Mouse (Mus musculus): Measurements from ENCODE around the gene Pip4p1.
"Not testable (repeated sequence)": the region's sequence is repeated elsewhere in the genome, so short reads cannot be mapped to it uniquely, and the experiment has no call there.

Pip4p1 gene

DNA sequence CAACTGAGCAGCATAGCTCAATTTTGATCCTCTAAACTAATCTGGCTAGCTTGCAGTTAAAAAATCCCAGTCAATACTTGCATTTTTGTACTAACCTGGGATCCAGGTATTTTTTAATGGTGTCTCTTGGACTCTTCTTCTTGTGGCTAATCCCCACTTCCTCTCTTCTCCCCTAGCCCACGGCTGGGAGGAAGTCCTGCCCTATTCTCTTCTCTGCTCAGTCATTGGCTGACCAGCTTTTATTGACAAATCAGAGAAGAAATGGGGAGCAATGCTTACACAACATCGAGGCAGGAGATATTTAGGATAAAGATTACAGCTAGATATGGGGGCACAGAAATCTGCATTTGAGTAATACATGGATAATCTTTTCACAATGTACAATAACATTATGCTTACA is 8.3 kb upstream of the Pip4p1 start:
- no peak for DNase-seq (ENCODE audit: low read depth, low spot score)

DNA sequence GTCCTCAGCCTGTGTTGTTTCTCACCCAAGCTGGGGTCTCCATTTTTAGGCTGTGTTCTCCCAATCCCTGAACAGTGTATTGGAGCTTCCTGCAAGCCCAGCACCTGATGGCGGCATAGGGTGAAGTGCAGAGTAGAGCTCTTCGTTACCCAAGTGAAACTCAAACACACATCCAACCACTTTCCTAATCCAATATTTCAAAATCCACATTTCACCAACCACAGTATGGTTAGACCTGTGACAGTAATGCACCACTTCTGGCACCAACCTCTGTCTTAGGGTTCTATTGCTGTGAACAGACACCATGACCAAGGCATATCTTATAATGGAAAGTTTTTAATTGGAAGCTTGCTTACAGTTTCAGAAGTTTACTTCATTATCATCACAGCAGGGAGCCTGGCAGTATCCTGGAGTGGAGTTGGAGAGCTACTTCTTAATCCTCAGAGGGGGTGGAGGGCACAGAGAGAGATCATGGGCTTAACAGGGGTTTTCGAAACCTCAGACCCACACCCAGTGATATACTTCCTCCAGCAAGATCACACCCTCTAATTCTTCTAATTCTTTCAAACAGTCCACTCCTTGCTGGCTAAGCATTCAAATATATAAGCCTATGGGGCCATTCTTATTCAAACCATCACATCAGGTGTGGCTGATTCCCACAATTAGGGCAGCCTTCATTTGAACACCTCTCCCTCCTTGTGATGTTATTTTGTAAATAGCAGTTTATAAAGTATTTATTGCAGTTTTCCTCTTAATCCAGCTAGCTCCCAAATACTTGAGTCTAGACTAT is 7.7 kb upstream of the Pip4p1 start:
- DNase-seq (ENCODE audit: low read depth, low spot score): no peak

DNA sequence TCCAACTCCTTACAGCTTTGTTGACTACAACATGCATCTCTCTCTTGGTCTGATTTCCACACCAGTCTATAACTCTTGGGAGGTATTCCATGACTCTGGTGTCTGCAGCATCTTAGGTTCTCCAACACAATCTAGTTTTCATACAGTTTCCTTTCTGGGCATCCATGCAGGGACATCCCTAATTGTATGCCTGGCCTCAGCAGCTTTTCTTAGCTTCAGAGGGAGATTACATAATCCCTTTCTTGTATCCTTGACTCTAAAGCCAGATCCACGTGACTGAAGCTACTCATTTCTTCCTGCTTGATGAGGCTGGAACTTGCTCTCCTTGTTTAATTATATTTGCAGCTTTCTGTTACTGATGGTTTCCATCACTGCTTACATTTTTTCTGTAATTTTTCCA is 6.0 kb upstream of the Pip4p1 start:
- no peak for DNase-seq (ENCODE audit: low read depth, low spot score)

DNA sequence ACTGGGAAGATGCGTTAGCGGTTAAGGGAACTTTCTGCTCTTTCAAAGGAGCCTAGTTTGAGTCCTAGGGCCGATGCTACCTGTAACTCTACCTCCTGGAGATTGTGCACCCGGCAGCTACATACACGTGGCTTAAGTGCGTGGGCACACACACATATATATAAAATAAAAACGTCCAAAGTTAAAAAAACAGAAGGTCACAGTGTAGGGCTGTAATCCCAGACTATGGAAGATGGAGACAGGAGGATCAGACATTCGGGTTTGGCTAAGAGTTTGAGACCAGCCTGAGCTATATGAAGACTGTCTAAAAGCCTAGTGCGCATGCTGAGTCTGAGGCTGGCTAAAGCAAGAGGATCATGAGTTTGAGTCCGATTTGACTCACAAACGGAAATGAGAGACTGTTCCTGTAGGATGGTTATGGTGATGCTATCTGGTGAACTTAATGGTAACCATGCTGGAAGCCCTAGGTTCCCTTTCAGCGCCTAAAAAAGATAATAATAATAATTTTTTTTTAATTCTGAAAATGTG is 901 bp upstream of the Pip4p1 start:
- DNase-seq (ENCODE audit: low read depth, low spot score): no peak

DNA sequence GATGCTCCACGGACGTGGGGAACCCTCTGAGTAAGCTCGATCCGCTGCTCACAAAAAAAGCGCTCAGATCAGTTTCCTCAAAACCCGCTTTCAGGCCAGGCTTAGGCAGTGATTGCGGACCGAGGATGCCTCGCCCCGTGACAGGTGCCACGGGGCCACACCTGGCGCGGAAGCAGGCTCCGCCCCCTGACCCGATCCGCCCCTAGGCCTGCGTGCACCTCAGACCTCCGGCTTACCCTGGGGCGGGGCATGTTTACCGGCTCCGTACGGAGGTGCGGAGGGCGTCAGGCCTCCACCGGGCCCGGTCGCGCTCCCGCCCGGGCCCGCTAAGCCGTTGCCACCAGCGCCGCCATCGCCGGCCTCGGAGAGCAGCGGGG is 291 bp downstream of the Pip4p1 start:
- DNase-seq (ENCODE audit: low read depth, low spot score): peak; percentile 54

DNA sequence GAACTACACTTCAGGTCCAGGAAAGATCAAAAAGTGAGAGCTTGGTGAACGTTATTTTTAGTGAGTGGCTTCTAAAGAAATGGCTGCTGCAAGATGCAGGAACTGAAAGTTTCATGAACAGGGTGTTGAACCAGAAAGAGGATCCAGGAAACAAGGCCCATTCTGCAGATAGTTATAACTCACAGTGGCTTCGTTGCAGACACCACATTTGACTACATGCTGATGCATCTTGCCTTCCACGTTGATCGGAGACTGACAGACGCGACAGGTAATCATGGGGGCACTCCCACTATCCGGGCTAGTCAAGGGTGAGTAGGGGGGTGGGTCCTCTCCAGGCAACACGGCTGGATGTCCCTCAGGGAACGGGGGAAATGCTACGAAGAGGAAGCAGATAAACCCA is 705 bp downstream of the Pip4p1 start:
- no peak for DNase-seq (ENCODE audit: low read depth, low spot score)

DNA sequence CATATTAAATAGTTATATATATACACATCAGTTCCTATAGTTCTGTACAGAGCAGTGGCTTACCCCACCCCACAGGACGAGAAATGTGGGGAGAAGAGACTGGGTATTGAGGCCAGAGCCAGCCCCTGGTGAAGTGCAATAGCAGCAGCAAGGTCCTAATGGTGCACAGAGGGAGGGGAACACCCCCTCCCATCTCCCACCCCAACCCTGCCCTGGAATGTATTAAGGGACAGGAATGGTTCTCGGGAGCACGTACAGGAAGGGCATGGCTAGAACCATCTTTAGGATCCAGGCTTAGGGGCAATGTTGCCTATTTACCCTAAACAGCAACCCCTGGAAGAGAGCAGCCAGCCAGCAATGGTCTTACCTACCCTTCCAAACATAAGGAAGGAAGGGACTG is 3.3 kb downstream of the Pip4p1 start:
- DNase-seq (ENCODE audit: low read depth, low spot score): no peak

DNA sequence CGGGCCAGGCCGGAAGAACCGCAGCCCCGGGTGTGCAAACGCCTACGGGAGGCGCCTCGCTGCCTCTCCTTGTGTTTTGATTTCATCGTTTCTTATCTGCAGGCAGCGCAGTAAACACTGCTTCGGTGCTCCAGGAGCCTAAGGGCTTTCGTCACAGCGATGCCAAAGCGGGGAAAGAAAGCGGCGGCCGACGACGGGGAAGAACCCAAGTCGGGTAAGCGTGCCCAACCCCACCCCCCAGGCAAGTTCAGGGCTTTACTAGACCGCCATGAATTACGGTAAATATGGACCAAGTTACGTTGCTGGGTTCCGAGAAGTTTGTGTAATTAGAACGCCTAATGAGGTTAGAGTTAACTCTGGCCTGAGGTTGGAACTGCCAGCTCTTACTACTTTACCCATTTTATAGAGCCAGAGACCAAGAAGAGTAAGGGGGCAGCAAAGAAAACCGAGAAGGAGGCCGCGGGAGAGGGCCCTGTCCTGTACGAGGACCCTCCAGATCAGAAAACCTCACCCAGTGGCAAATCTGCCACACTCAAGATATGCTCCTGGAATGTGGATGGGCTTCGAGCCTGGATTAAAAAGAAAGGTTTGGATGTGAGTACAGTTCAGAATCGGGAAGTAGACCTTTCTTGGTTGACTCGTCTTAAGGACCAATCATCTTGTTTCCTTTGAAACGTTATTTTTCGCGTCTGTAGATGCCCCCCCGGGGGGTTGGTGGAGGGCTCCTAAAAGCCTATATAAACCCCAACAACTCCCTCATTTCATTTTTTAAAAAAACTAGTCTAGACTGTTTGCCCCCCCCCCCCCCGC is 5.3 kb downstream of the Pip4p1 start:
- no peak for DNase-seq (ENCODE audit: low read depth, low spot score)

DNA sequence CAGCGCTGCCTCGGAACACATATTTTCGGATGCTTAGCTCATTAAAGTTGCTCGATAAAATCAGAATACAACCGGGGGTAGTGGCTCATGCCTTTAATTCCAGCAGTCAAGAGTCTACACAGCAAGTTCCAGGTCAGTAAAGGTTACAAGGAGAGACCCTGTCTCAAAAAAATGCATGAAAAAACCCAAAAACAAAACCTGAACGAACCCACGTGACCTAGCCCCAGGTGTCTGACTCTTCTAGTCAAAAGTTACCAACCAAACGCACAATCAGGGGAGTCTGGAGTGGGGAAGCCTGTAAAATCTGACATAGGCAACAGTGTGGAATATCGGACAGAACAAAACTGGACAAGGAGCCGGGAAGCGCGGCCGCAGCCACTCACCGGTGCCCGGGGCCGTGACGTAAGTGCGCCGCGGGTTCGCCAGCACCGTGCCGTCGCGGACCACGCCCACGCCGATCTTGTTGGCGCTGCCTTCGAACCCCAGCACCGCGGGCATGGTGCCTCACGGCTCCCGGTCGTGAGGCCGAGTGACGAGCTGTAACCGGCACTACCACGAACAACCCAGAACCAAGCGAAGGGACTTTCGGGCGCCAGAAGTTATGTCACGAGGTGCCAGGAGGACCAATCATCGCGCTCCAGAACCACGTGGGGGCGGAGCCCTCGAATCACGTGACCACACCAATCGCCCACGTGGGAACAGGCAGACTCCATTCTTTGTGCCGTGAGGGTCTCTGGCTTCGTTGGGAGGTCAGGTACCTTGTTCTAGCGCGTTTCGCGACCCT is 6.2 kb downstream of the Pip4p1 start, which contains the start of the genes Osgep and Apex1:
Osgep (minus strand) TSS at position 613 of the 784 bp plus-strand sequence.
Apex1 (plus strand) TSS at position 688 of the 784 bp plus-strand sequence.
- DNase-seq (ENCODE audit: low read depth, low spot score): peak; percentile 92

DNA sequence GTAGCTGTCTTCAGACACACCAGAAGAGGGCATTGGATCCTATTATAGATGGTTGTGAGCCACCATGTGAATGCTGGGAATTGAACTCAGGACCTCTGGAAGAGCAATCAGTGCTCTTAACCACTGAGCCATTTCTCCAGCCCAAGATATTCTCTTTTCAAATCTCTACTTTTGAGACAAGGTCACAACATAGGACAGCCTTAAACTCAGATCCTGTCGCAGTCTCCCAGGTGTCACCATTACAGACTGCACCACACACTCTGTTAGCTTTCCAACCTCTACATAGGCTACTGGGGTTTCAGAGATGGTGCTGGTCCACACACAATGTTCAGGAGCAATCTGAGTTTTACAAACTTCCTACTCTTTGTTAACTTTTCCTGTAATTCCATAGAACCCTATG is 7.2 kb downstream of the Pip4p1 start:
- not testable (repeated sequence) for DNase-seq (ENCODE audit: low read depth, low spot score)

DNA sequence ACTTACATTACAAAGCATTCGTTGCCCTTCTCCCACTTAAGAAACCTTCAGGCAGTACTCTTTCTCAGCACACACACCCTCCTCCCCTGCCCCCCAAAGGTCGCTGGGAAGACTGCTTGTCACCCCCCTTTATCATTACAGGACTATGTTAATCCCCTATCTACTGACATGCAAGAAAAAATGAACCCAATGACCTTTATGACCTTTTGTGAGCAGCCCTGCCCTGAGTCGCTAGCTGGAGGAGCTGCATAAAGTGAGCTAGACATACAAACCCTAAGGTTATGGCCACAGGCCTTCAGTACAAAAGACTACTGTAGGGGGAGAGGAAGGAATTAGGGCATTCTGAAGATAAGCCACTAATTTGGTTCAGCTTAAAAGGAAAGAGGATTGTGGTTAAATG is 19.3 kb downstream of the Pip4p1 start:
- DNase-seq (ENCODE audit: low read depth, low spot score): no peak

DNA sequence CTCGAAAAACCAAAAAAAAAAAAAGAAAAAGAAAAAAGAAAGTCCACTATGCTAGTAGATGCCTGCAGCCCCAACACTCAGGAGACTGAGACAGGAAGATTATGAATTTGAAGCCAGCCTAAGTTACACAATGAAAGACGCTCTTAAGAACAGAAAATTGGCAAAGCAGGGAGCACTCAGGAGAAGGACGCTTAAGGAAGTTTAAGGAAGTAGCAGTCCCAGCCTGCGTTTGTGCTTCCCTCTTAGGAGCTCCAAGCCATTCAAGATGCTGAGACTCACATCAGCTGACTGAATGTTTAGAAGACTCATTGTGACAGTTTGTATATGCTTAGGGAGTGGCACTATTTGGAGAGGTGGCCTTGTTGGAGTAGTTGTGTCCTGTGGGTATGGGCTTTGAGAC is 22.5 kb downstream of the Pip4p1 start:
- no peak for DNase-seq (ENCODE audit: low read depth, low spot score)

DNA sequence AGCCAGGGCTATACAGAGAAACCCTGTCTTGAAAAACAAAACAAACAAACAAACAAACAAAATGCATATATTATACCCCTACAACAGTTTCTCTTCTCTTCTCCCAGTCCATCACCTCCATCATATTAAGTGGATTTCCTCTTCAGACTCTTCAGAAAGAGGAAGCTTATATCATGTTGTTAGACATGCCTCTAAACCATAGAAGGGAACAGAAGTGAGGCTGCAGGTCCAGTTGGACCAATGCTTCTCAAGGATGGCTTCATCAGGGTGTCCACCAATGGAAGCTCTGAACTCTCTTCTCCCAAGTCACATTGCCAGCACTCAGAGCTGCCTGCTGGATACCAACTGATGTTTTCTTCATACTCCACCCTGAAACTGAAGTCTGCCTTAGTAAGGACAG is 25.3 kb downstream of the Pip4p1 start:
- DNase-seq (ENCODE audit: low read depth, low spot score): not testable (repeated sequence)

DNA sequence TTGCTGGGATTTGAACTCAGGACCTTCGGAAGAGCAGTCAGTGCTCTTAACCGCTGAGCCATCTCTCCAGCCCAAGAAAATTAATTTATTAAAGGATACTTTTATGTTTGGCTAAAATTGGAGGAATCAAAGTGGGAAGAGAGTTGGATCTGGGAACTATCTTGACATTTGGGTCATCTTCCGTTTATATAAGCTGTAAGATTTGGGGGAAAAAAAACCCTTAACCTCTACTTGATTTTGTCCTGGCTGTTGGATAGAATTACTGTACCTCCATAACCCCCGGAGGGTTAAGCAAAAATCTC is 25.9 kb downstream of the Pip4p1 start:
- DNase-seq (ENCODE audit: low read depth, low spot score): no peak

DNA sequence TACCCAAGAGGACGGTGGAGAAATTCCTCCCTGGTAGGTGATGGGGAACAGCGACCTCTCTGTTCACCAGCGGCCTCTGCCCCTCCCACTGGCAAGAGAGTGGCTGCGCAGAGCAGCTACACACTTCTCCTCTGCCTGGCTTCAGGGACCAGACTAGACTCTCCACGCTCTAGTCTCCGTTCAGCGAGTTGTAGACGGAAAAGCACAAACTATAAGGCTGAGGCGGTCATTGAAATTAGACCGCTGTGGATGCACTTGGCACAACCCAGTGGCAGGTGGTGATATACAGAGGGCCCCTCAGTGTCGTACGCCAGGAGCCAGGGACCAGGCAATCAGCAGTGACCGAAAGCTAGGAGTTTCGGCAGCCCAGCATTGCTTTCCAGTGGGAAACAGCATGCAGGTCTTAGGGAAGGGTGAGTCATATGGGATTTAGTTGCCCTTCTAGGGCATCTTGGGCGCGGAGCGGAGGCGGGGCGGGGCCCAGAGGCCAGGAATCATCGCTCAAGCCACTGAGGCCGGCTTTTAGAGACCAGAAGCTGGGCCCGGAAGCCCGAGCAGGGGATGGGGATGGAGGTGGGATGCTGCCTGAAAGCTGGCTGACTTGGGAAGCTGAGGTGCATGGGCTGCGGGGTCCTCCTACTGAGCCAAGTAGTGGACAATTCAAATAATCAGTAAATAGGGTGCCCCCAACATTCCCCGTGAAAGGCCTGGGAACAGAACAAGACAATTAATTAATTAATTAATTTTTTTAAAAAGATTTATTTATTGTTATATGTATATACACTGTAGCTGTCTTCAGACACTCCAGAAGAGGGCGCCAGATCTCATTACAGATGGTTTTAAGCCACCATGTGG is 26.5 kb downstream of the Pip4p1 start:
- peak; percentile 57 for DNase-seq (ENCODE audit: low read depth, low spot score)

DNA sequence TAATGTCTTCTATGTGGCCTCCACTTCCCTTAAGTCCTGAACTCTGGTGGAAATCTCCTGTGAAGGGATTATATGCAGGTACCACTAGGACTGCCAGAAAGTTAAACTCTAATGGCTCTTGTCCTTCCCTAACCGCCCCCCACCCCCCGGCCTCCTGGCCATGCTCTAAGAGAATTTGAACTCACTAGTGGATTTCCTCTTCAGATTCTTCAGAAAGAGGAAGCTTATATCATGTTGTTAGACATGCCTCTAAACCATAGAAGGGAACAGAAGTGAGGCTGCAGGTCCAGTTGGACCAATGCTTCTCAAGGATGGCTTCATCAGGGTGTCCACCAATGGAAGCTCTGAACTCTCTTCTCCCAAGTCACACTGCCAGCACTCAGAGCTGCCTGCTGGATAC is 32.7 kb downstream of the Pip4p1 start:
- DNase-seq (ENCODE audit: low read depth, low spot score): not testable (repeated sequence)

DNA sequence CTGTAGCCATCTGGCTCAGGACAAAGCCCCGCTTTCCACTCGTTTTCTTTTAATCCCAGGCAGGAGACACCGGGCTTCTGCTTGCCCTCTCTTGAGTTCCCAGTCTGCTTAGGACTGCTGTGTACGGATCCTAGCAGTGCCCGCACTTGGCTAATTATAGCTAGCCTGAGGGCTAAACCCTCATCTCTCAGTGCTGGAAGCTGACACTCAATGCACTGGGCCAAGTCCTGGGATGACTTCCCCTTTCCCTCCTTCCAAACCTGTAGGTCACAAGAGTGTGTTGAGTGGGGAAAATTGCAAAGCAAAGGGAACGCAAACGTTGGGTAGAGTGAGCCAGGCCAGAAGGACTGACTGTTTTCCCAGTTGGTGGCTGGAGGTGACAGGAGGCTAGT is 33.3 kb downstream of the Pip4p1 start, which contains the start of gene Klhl33:
Klhl33 (minus strand) TSS at position 134 of the 392 bp plus-strand sequence.
- no peak for DNase-seq (ENCODE audit: low read depth, low spot score)

DNA sequence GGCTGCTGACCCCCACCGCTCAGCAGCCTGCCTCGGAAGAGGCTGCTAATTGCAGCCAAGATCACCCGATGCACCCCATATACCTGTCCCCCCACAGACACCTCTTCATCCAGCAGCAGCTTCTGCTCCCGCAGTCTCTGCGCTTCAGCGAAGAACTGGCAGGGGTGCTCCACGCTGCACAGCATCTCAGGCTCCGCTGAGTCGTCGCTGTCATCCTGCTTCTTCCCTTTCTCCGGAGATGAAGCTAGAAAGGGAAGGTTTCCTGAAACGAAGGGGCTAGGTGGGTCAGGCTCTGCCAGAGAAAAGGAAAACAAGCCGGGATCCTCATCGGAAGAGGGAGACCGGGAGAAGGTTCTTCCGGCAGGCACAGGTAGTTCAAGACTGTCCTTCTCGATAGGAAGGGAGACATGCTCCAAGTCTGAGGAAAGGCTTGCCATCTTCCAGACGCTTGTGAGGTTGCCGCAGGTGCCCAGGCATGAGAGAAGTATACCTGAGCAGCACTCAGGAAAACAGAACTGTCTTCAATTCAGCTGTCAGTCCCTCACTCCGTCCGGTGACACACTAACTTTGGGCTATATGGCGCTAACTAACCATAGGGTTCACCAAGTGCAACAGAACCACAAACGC is 33.8 kb downstream of the Pip4p1 start:
- DNase-seq (ENCODE audit: low read depth, low spot score): no peak

DNA sequence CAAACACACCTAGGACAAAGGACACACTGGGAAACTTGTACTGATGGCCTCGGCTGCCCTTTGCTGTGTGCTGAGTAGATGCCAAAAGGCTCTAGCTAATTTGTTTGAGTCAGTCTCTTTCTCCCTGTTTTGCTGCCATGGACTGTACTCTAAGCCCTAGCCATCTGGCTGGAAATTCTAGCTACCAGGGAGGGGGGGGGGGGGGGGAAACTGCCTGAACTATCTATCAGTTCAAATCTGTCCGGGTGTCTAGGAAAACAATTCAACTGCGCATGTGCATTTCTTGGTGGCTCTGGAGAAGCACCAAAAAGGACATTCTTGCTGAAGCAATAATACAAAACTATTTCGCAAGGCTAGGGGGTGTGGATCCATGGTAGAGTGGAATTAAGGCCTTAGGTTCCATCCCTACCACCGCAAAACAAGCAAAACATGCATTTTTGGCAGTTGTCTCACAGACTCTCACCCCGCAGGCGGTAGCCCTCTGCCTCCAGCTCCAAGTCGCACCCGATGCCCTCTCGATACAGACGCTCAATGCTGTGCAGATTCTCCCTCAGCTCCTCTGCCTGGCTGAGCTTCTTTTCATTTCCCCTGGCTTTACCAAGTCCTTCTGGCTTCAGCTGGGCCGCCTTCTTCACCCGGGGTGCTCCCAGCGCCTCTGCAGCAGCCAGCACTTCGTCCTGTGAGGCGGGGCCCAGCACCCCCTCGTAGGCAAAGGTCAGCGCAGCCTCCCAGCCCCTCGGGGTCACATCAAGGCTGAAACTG is 34.5 kb downstream of the Pip4p1 start:
- no peak for DNase-seq (ENCODE audit: low read depth, low spot score)

DNA sequence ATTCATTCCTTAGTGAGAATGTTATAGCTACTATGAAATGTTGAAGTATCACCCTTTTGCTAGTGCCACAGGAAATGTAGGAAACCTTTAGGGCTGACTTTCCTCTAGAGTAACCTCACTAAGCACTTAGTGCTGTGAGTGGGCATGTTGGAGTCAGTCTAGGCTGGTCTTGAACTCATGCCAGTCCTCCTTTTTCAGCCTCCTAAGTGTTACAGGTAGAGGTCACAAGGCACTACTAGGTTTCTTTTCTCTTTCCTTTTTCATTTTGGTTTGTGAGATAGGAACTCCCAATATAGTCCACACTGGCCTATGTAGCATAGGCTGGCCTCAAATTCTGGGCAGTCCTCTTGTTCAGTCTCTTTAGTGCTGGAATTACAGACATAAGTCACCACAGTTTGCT is 35.2 kb downstream of the Pip4p1 start:
- DNase-seq (ENCODE audit: low read depth, low spot score): no peak

All from WW6 (cell line).